Mouse (Mus musculus): ENCODE results near the gene Ano4.
A peak's percentile ranks its signal among the peaks of the same experiment; 100 is the strongest.

Gene Ano4

DNA sequence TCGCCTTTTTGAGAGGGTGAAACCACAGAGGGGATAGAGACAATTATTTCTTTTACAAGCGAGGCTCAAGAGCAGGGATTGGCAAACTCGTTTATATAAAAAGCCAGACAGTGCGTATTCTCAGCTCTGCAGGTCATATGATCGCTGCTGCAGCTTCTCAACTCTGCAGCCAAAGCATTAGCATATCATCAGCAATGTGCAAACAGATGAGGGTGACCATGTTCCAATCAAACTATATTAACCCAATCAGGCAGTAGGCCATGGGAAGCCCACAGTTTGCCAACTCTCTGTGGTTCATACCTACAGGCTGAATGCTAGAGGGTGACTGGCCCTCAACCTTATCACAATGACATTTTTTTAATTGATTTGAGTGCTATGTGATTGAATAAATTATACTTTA lies 64.2 kb downstream of the Ano4 start:
- no peak for DNase-seq (ENCODE audit: low read depth)

DNA sequence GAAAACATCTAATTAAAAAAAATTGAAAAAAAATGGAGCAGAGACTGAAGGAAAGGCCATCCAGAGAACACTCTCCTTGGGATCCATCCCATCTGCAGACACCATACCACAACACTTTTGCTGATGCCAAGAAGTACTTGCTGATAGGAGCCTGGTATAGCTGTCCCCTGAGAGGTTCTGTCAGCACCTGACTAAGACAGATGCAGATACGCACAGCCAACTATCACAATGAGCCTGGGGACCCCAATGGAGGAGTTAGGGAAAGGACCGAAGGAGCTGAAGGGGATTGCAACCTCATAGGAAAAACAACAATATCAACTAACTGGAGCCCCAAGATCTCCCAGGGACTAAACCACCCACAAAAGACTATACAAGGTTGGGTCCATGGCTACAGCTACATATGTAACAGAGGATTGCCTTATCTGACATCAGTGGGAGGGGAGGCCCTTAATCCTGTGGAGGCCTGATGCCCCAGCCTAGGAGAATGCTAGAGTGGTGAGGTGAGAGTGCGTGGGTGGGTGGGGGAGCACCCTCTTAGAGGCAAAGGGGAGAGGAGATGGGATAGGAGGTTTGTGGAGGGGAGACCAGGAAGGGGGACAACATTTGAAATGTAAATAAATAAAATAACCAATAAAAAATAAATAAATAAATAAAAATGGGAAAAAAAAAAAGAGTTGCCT lies 71.4 kb downstream of the Ano4 start:
- DNase-seq (ENCODE audit: low read depth) = no peak

GRCm38 (mm10) chr10:89267312-89267711 lies 77.2 kb downstream of the Ano4 start:
- DNase-seq (ENCODE audit: low read depth) = no peak

DNA sequence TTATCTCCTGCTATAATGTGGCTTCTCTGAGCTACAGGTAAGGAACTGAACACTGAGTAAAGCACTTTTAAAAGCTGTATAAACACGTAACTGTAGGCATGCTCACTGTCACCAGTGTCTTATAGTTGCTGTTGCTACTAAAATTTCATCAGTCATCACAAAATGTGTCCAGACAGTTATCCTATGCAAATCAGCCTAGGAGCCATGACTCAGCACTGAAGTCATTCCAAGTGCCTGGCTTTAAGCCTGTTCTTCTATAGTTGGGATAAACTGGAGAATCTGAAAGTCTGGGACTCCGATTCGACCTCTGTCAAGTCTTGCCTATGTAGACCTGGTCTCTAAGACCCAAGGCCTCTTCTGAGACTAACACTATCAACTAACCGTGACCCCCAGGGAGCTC lies 81.2 kb downstream of the Ano4 start:
- no peak for DNase-seq (ENCODE audit: low read depth)

DNA sequence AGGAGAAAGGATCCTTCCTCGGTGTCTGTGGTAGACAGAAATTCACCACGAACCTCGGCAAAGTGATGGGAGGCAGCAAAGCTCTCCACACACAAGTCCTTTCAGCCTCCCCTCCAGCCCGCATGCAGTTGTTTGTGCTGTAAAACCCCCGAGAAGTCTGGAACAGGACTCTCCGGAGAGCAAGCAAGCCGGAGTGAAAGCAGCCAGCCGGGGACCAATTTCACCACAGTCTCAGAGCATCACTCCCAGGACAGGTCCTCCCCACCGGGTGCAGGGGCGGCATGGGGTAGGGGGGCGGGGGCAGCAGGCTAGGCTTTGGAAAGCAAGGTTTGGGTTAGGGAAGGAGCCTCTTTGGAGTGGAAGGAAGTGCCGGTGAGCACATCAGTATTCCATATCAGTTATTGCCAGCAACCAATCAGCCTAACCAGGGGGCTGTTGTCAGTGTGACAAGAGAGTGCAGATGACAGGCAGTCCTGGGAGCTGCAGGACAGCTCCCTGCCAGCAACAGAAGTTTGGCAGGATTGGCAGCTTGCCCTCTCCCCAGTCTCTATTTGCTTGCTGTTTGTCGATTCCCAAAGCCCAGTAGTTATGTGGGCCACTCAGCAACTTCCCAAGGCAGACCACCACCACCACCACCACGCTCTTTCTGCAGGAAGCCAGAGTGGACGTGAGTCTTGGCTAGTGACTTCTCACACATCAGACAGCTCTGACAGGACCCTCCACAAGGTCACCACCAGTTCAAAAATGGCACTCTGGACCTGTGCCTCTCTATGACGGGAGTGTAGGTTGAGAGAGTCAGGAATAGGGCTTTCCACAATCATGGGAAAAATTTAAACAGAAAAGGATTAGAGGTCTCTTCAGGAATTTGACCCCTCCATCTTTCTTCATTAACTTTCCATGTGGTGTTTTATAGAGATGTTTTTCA lies 86.8 kb downstream of the Ano4 start:
- DNase-seq (ENCODE audit: low read depth) = no peak

- no peak for DNase-seq (ENCODE audit: low read depth)
Observed at GRCm38 (mm10) chr10:89256762-89257456, 87.7 kb downstream of the Ano4 start.

- no peak for DNase-seq (ENCODE audit: low read depth)
Observed at GRCm38 (mm10) chr10:89254765-89255164, 89.8 kb downstream of the Ano4 start.

- DNase-seq (ENCODE audit: low read depth) = no peak
Observed at GRCm38 (mm10) chr10:89253799-89254198, 90.8 kb downstream of the Ano4 start.

- DNase-seq (ENCODE audit: low read depth) = no peak
Observed at GRCm38 (mm10) chr10:89252636-89253035, 91.9 kb downstream of the Ano4 start.

DNA sequence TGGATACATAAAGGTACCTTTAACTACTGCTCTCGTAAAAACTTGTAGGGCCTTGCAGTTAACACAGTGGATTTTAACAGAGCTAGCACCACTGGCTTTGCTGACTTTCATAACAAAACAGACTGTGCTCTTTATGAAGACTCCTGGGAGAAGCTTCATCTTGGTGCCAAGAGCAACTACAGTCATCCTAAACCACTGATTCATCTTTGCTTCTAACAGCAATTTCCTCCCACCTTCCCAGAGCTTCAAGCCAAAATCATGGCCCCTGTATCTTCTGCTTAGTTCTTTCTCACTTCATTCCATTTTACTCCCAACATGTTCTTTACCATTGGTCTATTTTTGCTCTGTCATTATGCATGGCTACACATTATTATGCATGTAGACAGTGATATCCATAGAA lies 100.8 kb downstream of the Ano4 start:
- DNase-seq (ENCODE audit: low read depth) = no peak

DNA sequence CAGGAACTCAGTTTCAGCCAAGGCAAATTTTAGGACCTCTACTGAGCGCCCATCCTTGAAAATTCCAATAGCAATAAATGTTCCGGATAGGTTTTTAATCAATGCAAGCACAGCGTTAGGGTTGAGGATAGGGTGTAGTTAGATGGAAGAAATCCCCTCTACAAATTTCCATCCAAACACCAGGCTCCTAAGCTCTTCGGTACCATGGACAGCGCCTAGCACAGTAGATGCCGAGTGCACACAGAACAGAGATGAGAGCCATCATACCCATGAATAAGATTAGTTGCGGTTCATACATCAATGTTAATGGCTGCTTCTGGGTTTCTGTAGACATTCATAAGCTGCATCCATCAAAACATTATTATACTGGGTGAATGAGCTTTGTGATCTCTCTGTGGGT lies 120.0 kb downstream of the Ano4 start:
- peak; percentile 21 for DNase-seq (ENCODE audit: low read depth)

- DNase-seq (ENCODE audit: low read depth) = no peak
Observed at GRCm38 (mm10) chr10:89222284-89222989, 122.1 kb downstream of the Ano4 start.

- DNase-seq (ENCODE audit: low read depth) = no peak
Observed at GRCm38 (mm10) chr10:89216078-89216477, 128.5 kb downstream of the Ano4 start.

DNA sequence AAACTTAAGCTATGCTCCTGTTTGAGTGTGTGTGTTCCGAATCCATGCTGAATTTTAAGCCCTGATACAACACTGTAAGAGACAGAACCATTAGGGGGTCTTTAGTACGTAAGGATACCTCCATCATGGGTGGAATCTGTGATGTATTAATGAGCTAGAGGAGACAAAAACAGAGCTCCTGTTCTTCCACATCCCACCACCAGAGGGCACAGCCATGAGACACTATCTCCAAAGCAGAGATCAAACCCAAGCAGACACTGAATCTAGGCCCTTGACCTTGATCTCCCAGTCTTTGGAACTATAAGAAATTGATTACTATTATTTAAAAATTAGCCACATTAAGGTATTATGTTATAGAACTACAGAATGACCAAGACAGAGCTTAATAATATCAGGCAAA lies 138.7 kb downstream of the Ano4 start:
- peak; percentile 1 for DNase-seq (ENCODE audit: low read depth)

GRCm38 (mm10) chr10:89196444-89196843 lies 148.1 kb downstream of the Ano4 start:
- DNase-seq (ENCODE audit: low read depth) = no peak

DNA sequence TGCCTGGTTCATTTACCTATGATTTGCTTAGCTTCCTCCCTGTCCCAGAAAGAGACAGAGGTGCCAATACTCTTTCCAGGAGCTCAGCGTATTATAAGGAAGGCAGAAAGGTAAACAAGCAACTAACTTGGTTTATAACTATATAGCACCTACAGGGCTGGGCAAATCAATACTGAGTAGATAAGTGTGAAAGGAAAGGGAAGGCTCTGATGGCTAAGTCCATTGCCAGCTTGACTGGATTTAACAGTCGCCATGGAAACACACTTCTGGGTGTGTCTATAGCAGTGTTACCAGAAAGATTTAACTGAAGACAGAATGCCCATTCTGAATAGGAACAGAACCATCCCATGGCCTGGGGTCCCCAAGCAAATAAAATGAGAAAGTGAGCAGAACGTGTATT lies 149.5 kb downstream of the Ano4 start:
- DNase-seq (ENCODE audit: low read depth) = no peak

DNA sequence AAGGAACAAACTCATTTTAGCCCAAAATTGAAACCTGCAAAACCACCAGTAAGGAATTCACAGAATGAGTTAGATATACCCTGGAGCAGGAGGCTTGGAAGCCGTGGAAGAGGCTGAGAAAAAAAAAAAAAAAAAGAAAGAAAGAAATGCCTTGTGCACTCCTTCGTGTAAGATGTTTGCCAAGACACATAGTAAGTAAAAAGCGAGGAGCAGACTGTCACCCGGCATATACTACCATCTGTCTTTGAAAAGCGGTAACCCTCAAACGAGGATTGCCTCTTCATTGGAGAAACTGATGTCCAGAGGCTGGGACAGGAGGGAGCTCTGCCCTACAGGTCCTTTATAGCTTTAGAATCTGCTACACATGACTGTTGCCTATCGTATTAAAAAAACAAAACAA lies 150.1 kb downstream of the Ano4 start:
- DNase-seq (ENCODE audit: low read depth) = no peak

- no peak for DNase-seq (ENCODE audit: low read depth)
Observed at GRCm38 (mm10) chr10:89177921-89178320, 166.6 kb downstream of the Ano4 start.

DNA sequence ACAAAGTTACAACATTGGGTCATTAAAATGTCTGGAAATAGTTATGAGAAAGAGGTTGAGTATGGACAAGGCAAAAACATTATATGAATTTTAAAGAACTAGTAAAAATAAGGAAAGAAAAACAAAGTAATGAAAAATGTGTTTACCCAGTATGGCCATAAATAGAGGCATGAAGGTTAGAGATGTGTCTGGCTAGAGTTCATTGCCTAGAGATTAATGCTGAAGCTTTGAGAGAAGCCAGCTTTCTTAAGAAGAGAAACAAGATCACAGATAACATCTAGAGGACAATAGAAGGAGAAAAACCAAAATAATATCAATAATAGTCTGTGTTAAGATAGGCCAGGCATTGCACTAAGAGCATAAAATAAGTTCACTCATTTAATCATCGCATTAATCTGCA lies 180.0 kb downstream of the Ano4 start:
- DNase-seq (ENCODE audit: low read depth) = no peak

DNA sequence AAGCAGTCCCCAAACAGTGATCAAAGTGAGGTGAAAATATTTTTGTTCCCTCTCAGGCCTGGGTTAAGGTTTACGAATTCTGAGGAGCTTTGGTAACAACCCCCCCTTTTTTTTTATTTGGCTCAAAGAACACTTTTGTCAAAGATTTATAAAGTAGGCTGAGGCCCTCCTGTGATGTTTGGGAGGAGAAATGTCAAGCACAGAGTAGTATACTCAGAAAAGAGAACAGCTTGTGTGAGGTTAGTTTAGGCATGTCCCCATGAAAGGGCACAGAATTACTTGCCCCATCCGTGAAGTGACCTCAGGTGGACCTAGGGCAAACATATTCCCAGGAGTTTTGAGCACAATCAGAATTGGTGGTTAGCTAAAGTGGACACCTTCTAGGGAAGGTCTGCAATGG lies 189.1 kb downstream of the Ano4 start:
- DNase-seq (ENCODE audit: low read depth) = no peak

GRCm38 (mm10) chr10:89154797-89155465 lies 189.6 kb downstream of the Ano4 start:
- DNase-seq (ENCODE audit: low read depth) = no peak

DNA sequence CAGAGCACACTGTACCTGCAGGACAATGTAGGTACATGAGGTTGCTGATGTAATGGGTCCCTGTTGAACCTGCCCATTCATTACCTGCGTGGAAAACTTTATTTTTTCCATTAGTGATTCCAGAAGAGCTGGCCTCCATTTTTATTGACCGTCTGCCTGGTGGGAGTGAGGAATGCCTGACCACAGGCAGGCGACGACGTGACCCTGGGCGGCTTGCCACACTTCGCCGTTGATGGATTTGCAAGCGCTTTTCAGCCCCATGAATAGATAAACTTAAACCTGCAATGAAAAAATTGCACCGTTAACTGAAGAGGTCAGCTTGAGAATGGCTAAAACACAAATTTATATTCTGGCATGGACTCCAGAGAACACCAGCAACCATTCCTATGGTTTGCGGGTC lies 195.4 kb downstream of the Ano4 start:
- no peak for DNase-seq (ENCODE audit: low read depth)

Data from c-Kit-positive CD71-positive TER-119-negative erythroid progenitor cells, embryonic 14.5 days (primary cell).